Mouse (Mus musculus) ES-E14 (cell line): ENCODE results near the gene Cd164.

Source experiments
- CHD2 ChIP-seq: IDR thresholded peaks from 2 replicates; pipeline ENCODE4 v1.6.1; 2014; ENCODE audit warnings: mild to moderate bottlenecking, low read depth, low read length, inconsistent platforms
- HCFC1 ChIP-seq: IDR thresholded peaks from 2 replicates; pipeline ENCODE4 v1.6.1; 2012; ENCODE audit warnings: low read length, inconsistent platforms, borderline replicate concordance; ENCODE audit not compliant: insufficient read depth
- MAFK ChIP-seq: IDR thresholded peaks from 2 replicates; pipeline ENCODE4 v1.6.1; 2014; ENCODE audit warnings: mild to moderate bottlenecking, low read depth, low read length, inconsistent platforms; ENCODE audit not compliant: insufficient read depth
- ZC3H11A ChIP-seq: IDR thresholded peaks from 2 replicates; pipeline ENCODE4 v1.6.1; 2012; ENCODE audit warnings: low read depth, mild to moderate bottlenecking, inconsistent platforms, low read length, borderline replicate concordance
- ZNF384 ChIP-seq: IDR thresholded peaks from 2 replicates; pipeline ENCODE4 v1.6.1; 2012; ENCODE audit warnings: low read depth, low read length, inconsistent platforms

DNA sequence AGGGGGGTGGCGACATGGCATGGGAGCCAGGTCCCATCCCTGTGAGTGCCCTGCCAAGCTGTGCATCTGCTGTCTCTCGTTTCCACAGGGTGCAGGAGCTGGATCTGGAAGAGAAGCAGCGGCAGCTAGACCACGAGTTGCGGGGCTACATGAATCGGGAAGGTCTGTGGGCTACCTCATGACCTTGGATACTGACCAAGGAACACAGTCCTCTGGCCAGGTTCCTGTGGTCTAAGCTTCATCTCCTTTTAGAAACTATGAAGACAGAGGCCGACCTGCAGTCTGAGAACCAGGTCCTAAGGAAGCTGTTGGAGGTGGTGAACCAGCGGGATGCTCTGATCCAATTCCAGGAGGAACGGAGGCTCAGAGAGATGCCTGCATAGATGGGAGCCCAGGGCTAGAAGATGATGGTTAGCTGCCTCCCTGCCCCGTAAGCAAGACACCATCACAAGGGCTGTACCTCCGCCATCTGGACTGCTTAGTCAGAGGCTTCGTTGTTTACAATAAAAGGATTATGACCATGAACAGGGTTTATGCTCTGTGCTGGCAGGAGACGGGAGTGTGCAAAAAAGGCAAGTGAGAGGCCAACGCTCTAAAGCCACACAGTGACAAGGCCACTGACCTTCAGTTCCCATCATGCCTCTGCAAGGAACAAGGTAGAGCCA lies 32.6 kb upstream of the Cd164 start:
- TF ChIP-seq ZC3H11A (no peak), ZNF384 (no peak), HCFC1 (no peak), MAFK (no peak), CHD2 (no peak)
